Mouse (Mus musculus) liver, postnatal 0 days (tissue): ENCODE data around the gene Klf13. TPM values are rescaled to one million over a fixed set of nuclear protein-coding genes. Genes with fewer than 3 reads are reported as not detected.

Experiments used
- ATAC-seq: fragments of 200-750 bp; cut with Nextera tagmentation; 2 replicates; pipeline ENCODE4 v1.8.0; 2017; ENCODE audit warnings: mild to moderate bottlenecking, moderate library complexity
- DNase-seq: peaks from one replicate; pipeline ENCODE4 v3.0.0-alpha.2; 2016
- H3K27ac ChIP-seq: fragments of 300-500 bp; sonication (generic); 2 replicates; pipeline ENCODE4 v1.5.1; 2014; ENCODE audit warnings: antibody characterized with exemption, moderate library complexity, mild to moderate bottlenecking, low read depth
- H3K27me3 ChIP-seq: fragments of 300-500 bp; sonication (generic); 2 replicates; pipeline ENCODE4 v1.6.1; 2014; ENCODE audit warnings: low read length, control low read depth, mixed read lengths; ENCODE audit not compliant: insufficient read depth
- H3K36me3 ChIP-seq: fragments of 300-500 bp; sonication (generic); replicated peaks from 2 replicates; pipeline ENCODE4 v1.6.1; 2014; ENCODE audit warnings: mild to moderate bottlenecking, control low read depth, low read length, moderate library complexity, mixed read lengths; ENCODE audit not compliant: insufficient read depth
- H3K4me1 ChIP-seq: fragments of 300-500 bp; sonication (generic); 2 replicates; pipeline ENCODE4 v1.6.1; 2014; ENCODE audit warnings: antibody characterized with exemption, mild to moderate bottlenecking, control low read depth; ENCODE audit not compliant: insufficient read depth
- H3K4me2 ChIP-seq: fragments of 300-500 bp; sonication (generic); 2 replicates; pipeline ENCODE4 v1.6.1; 2014; ENCODE audit warnings: low read depth, mild to moderate bottlenecking, low read length, moderate library complexity, mixed read lengths
- H3K4me3 ChIP-seq: fragments of 300-500 bp; sonication (generic); 2 replicates; pipeline ENCODE4 v1.5.1; 2014; ENCODE audit warnings: low read depth, low read length
- H3K9ac ChIP-seq: fragments of 300-500 bp; sonication (generic); replicated peaks from 2 replicates; pipeline ENCODE4 v1.6.1; 2014; ENCODE audit warnings: mild to moderate bottlenecking, moderate library complexity
- H3K9me3 ChIP-seq: fragments of 300-500 bp; sonication (generic); 2 replicates; pipeline ENCODE4 v1.6.1; 2016; ENCODE audit warnings: mild to moderate bottlenecking, control low read depth, low read length, mixed read lengths
- CTCF ChIP-seq: sonication (generic); IDR thresholded peaks from 2 replicates; pipeline ENCODE4 v1.5.1; 2016; ENCODE audit warnings: antibody characterized with exemption, low read depth
- EP300 ChIP-seq: IDR thresholded peaks from 2 replicates; pipeline ENCODE4 v1.6.1; 2016; ENCODE audit warnings: antibody characterized with exemption, low read depth, mild to moderate bottlenecking
- WGBS: fragments of 180-500 bp; shearing (Covaris S2); extraction: QIAGEN DNeasy Blood & Tissue Kit; methylation state at CpG from one replicate; pipeline ENCODE4 v1.1.7; 2014; ENCODE audit not compliant: insufficient replicate concordance; 5-methylcytosine and 5-hydroxymethylcytosine counted together
- polyA plus RNA-seq: library from polyadenylated mRNA; unstranded; fragments of >200 nt; fragmentation: Nextera tagmentation; extraction: Ambion mirVana; gene quantifications from 2 replicates; pipeline ENCODE4 v1.2.1, GENCODE M21; 2015

Klf13 gene
- polyA plus RNA-seq, 1 experiment from 2014 or later, result 25.7 TPM

DNA sequence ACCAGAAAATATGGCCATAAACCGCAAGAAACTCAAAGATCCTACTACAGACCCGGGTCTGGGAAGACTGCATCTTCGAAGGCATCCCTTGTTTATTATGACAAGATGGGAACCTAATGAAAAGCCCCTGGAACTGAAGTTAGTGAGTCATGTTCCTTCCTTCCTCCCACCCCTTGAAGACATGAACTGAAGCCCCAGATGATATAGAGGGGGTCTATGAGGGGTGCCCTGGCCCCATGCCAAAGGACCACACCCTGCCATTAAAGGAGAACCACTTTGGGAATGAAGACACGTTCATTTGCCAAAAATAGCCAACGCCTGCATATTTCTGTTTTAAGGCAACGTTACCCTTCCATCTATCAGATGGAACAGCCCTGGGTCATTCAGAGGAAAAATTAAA is 50.0 kb downstream of the Klf13 start:
- Histone ChIP-seq H3K9ac (no peak overlapping the region), H3K27me3 (no peaks in the 10 kb centered on the region), H3K4me3 (no peak overlapping the region), H3K4me2 (no peak overlapping the region), H3K9me3 (no peaks in the 10 kb centered on the region), H3K36me3 (peaks cover 30% of the 10 kb centered on the region), H3K4me1 (peaks cover 10% of the 10 kb centered on the region; the same call in 1 of the 2 replicates), H3K27ac (no peak overlapping the region)
- ATAC-seq (no peak), DNase-seq (no peak)
- WGBS, result 73% methylated on average over 6 of the region's 6 CpGs
- no peak for TF ChIP-seq EP300
- no peak for TF ChIP-seq CTCF

DNA sequence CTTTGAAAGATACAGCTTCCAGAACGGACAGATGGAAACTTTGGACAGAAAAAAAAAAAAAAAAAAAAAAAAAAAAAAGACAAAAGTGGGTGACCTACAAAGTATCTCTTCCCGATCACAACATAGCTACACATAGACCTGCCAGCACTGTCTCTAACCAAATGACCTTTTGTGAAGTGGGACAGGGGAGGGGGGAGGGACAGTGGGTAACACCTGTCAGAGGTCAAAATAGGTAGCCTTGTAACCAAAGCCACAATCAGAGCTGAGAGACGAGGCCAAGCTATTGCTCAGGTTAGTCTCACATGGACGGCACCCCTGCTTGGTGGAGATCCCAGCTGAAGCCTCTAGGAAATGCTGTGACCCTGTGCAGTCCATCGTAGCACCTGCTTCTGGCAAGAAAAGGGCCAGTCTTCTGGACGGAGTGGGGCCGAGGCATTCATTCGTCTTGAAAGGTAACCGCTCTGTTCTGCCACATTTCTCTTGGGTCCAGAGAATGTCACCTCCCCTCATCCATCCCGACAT is 51.1 kb downstream of the Klf13 start:
- WGBS, result 84% methylated on average over 10 of the region's 10 CpGs
- TF ChIP-seq CTCF, result no peak
- no peaks in the 10 kb centered on the region for H3K27me3 ChIP-seq

DNA sequence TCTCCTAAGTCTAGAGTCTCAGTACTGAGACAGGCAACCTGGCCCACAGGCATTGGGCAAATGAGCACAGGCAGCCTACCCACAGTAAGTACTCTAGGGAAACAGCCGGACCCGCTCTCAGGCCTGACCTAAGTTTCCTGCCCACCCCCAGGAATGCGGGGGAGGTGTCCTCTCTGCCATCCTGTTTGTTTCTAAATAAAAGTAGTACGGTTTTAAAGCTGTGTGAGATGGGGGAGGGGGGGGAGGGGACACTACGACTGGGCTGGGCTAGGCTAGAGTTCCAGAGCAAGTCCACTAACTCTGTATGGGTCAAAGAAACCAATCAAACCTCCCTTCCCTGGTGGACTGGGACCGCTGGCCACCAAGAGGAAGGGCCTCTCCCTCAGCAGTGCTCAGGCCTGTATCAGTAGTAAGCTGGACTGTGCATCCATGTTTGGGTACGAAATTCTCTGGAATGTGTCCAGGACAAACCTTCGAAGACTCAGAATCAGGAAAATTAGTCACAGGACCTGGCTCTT is 51.6 kb downstream of the Klf13 start:
- Histone ChIP-seq H3K36me3 (peaks cover 30% of the 10 kb centered on the region), H3K9ac (no peak overlapping the region), H3K4me2 (no peak overlapping the region), H3K27ac (no peak overlapping the region), H3K4me3 (no peak overlapping the region), H3K9me3 (no peaks in the 10 kb centered on the region), H3K27me3 (no peaks in the 10 kb centered on the region), H3K4me1 (peaks cover 5% of the 10 kb centered on the region; the same call in 1 of the 2 replicates)
- ATAC-seq (peak; percentile 38), DNase-seq (no peak)
- 50% methylated on average over 8 of the region's 8 CpGs for WGBS
- no peak for TF ChIP-seq EP300
- TF ChIP-seq CTCF, result no peak

More for the DNA sequence above, 51.1 kb downstream of the Klf13 start:
- Histone ChIP-seq H3K4me3 (no peak overlapping the region), H3K36me3 (peaks cover 30% of the 10 kb centered on the region), H3K4me2 (no peak overlapping the region), H3K27ac (no peak overlapping the region), H3K4me1 (peaks cover 5% of the 10 kb centered on the region; the same call in 1 of the 2 replicates), H3K9ac (no peak overlapping the region), H3K9me3 (no peaks in the 10 kb centered on the region)
- ATAC-seq (no peak), DNase-seq (no peak)

DNA sequence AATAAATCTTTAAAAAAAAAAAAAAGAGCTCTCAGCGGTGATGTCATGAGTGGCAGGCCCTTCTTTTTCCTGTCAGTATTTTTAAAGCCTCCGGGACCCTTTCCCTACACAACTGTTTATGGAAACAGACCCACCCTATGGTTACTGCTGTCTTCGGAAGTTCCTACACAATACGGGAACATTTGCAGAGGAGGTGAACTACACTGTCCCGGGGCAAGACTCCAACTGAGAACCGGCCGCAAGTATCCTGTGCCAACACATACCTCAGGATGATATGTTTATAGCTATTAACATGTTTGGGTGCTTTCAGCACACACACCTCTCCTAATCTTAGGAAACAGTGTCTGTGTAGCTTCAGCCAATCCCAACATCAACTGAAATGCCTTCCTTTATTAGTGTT is 53.7 kb downstream of the Klf13 start:
- Histone ChIP-seq H3K27ac (no peak overlapping the region), H3K36me3 (peaks cover 16% of the 10 kb centered on the region), H3K4me3 (no peak overlapping the region), H3K9me3 (no peaks in the 10 kb centered on the region), H3K9ac (no peak overlapping the region), H3K4me1 (peaks cover 5% of the 10 kb centered on the region; the same call in 1 of the 2 replicates), H3K4me2 (no peak overlapping the region), H3K27me3 (no peaks in the 10 kb centered on the region)
- no peak for TF ChIP-seq CTCF
- no peak for TF ChIP-seq EP300
- 86% methylated on average over 7 of the region's 7 CpGs for WGBS
- ATAC-seq (no peak), DNase-seq (no peak)

DNA sequence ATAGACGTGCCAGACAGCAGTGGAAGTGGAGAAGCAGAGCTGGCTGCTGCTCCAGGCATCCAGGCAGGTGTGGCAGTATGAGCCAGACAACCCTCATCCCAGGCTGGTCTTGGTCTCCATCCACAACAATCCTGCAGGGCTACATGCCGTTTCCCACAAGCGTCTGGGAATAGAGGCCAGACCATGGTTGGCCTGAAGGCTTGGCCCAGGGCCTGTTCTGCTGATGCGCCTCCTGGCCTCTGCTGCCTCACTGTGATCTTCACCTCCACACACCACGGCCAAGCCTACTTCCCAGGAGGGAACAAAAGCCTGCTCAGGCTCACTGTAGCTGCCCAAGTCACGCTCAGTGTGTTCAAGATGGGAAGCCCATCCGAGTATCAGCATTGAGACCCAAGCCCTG is 56.0 kb downstream of the Klf13 start:
- Histone ChIP-seq H3K4me1 (peaks cover 2% of the 10 kb centered on the region; the same call in 1 of the 2 replicates), H3K9me3 (no peaks in the 10 kb centered on the region), H3K9ac (no peak overlapping the region), H3K27me3 (no peaks in the 10 kb centered on the region), H3K36me3 (0 out of 2 replicates have a peak, but pooled peaks cover 2% of the 10 kb centered on the region), H3K27ac (no peak overlapping the region), H3K4me2 (no peak overlapping the region), H3K4me3 (no peak overlapping the region)
- no peak for ATAC-seq
- TF ChIP-seq CTCF (no peak), EP300 (no peak)
- no peak for DNase-seq
- WGBS, result 87% methylated on average over 7 of the region's 7 CpGs

DNA sequence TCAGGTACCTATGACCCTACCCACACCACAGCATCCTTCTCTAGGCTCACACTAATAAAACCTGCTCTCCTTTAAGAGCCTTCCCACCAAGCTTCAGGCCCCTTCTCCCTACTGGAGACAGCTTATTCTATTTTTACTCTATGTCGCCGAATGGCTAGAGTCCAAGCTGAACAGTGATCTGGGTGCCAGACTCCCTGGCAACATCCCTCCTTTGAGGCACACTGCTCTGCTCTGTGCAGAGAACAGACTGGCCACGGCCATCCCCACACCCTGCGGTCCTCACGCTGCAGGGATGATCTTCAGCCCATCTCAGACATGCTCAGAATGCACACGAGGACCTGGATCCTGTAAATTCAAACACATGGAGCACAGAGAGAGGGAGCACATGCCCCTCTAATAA is 59.1 kb downstream of the Klf13 start:
- H3K27me3 ChIP-seq, result no peaks in the 10 kb centered on the region
- H3K27ac ChIP-seq, result no peak overlapping the region
- H3K4me2 ChIP-seq, result no peak overlapping the region
- no peak overlapping the region for H3K9ac ChIP-seq
- no peaks in the 10 kb centered on the region for H3K36me3 ChIP-seq
- peaks cover 3% of the 10 kb centered on the region for H3K4me1 ChIP-seq
- no peaks in the 10 kb centered on the region for H3K9me3 ChIP-seq
- DNase-seq (no peak), ATAC-seq (no peak)
- TF ChIP-seq CTCF (no peak), EP300 (no peak)
- WGBS, result 79% methylated on average over 6 of the region's 6 CpGs
- no peak overlapping the region for H3K4me3 ChIP-seq
